Mouse (Mus musculus) olfactory bulb, adult 2 months (tissue): ENCODE data around the gene Poc1a. TPM values are rescaled to one million over a fixed set of nuclear protein-coding genes. Genes with fewer than 3 reads are reported as not detected.

Experiments used
- H3K27ac ChIP-seq: fragments of 200-500 bp; 2 replicates; pipeline ENCODE4 v1.5.1; 2012; ENCODE audit warnings: low read depth, low read length; ENCODE audit not compliant: insufficient read depth
- H3K4me1 ChIP-seq: fragments of 200-500 bp; 2 replicates; pipeline ENCODE4 v1.6.1; 2012; ENCODE audit warnings: low read length; ENCODE audit not compliant: control insufficient read depth, insufficient read depth
- H3K4me3 ChIP-seq: fragments of 200-500 bp; 2 replicates; pipeline ENCODE4 v1.5.1; 2012; ENCODE audit warnings: mild to moderate bottlenecking, low read depth, low read length, moderate library complexity; ENCODE audit not compliant: insufficient read depth
- CTCF ChIP-seq: fragments of 200-500 bp; IDR thresholded peaks from 2 replicates; pipeline ENCODE4 v1.5.1; 2012; ENCODE audit warnings: low read depth, mild to moderate bottlenecking, low read length, moderate library complexity; ENCODE audit not compliant: insufficient read depth
- POLR2A ChIP-seq: fragments of 200-500 bp; IDR thresholded peaks from 2 replicates; pipeline ENCODE4 v1.6.1; 2012; ENCODE audit warnings: mild to moderate bottlenecking, low read depth, low read length, moderate library complexity; ENCODE audit not compliant: insufficient read depth
- WGBS: fragments of 180-500 bp; shearing (Covaris S2); methylation state at CpG from one replicate; pipeline ENCODE4 v1.1.7; 2018; 5-methylcytosine and 5-hydroxymethylcytosine counted together
- polyA plus RNA-seq: library from polyadenylated mRNA; stranded (reverse); fragments of >200 nt; gene quantifications from 2 replicates; pipeline ENCODE4 v1.2.4, GENCODE M21; 2012; ENCODE audit warnings: low replicate concordance; ENCODE audit not compliant: missing spikeins, insufficient read depth, insufficient read length

The Poc1a gene
- polyA plus RNA-seq, 1 experiment, result not detected

DNA sequence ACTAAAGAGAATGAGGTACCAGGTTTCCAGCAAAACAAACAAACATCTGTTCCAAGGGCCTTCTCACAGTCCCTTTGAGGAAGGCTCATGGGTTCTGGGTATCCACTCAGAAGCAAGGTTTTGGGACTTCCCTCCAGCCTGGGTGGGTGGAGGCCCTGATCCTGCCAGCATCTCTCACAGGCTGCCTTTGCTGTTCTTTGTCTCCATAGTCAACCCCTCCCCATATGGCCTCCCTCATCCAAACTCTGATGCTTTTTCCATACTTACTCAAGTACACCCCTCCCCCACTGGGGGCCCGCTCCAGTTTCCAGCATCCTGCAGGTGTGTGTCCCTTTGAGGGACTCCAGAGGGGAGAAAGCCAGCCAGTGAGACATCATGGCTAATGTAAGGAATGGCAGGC is 85.3 kb downstream of the Poc1a start:
- Histone ChIP-seq H3K4me1 (peaks cover 9% of the 10 kb centered on the region), H3K27ac (no peak overlapping the region), H3K4me3 (no peak overlapping the region)
- TF ChIP-seq POLR2A, result no peak
- no peak for TF ChIP-seq CTCF
- WGBS, result 56% methylated on average over 1 of the region's 1 CpGs

DNA sequence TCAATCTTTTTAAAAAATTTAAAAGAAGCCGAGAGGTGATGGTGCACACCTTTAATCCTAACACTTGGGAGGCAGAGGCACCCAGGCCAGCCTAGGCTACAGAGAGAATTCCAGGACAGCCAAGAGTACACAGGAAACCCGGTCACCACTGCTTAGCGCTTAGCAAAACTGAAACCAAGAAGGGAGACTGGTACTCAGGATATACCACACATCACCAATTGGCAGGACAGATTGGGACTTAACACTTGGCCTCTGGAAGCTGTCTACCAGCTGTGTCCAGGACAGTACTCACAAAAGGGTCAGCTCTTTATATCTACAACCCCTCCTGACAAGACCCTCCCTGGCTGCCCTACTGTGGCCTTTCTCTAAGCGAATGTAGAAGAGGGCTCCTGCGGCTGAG is 86.1 kb downstream of the Poc1a start:
- Histone ChIP-seq H3K4me3 (peak overlapping the region; percentile 50), H3K4me1 (peaks cover 17% of the 10 kb centered on the region), H3K27ac (no peak overlapping the region)
- TF ChIP-seq POLR2A (no peak), CTCF (no peak)
- 23% methylated on average over 5 of the region's 5 CpGs for WGBS

DNA sequence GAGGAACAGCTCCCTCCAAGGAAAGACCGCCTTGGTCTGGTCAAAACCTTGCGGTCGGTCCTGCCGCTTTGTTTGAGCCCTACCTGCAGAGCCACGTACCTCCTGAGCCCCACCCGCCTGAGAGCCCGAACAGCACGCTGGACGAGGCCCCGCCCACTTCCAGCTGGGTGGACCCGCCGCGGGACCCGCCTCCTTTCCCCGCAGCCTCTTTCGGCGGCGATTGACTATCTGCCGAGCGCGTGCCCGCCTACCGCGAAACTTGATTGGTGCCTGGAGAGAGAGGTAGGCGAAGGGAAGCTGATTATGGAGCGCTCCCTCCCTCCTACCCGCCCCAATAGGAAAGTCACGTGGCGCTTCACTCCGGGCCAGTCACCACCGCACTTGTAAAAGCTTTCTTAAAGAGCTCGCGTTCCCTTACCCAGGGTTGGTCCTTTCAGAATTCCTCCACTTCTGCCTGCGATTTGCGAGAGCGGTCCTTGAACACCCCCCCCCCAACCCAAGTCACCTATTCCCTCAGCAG is 86.8 kb downstream of the Poc1a start:
- under 1% methylated on average over 36 of the region's 36 CpGs for WGBS

DNA sequence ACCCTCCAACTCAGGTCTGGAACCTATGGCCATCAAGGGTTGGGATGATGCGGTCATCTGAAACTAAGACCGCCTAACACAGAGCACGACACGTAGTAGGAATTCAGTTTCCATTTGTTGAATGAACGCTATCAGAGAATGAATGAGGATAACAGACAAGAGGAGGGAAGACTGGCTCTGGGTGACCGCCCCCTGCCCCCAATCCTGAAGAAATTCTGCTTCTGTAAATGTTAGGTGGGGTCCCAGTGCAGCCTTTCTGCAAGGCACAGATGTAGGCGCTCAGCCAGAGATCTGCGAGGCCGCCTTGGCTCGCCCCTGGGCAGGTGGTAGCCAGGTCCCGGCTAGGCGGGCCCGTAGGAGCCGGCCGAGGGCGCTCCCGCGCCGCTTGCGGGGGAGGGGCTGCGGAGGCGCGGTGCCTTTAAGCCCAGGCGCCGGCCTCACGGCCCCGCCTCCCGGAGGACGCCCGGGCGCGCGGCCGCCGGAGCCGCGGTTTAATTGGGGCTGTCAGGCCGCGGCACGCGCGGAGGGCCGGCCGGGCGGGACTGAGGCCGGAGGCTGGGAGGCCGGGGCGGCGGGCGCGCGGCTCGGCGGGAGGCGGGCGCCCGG is 87.4 kb downstream of the Poc1a start, which contains the start of gene Dusp7:
Gene Dusp7, plus strand, starts transcription at position 521 of the 606 bp plus-strand sequence.
- Histone ChIP-seq H3K4me1 (peaks cover 29% of the 10 kb centered on the region), H3K4me3 (peak within 1 kb of the TSS; percentile 94), H3K27ac (peak within 1 kb of the TSS; percentile 97)
- WGBS, result under 1% methylated on average over 57 of the region's 57 CpGs
- TF ChIP-seq CTCF (no peak), POLR2A (peak; percentile 55; the same call in 1 of the 2 replicates)

More for the DNA sequence above, 86.8 kb downstream of the Poc1a start:
- TF ChIP-seq POLR2A, result no peak; the same call in 1 of the 2 replicates
- no peak for TF ChIP-seq CTCF
- H3K4me3 ChIP-seq, result peak overlapping the region; percentile 94
- peaks cover 24% of the 10 kb centered on the region for H3K4me1 ChIP-seq
- peak overlapping the region; percentile 97 for H3K27ac ChIP-seq

DNA sequence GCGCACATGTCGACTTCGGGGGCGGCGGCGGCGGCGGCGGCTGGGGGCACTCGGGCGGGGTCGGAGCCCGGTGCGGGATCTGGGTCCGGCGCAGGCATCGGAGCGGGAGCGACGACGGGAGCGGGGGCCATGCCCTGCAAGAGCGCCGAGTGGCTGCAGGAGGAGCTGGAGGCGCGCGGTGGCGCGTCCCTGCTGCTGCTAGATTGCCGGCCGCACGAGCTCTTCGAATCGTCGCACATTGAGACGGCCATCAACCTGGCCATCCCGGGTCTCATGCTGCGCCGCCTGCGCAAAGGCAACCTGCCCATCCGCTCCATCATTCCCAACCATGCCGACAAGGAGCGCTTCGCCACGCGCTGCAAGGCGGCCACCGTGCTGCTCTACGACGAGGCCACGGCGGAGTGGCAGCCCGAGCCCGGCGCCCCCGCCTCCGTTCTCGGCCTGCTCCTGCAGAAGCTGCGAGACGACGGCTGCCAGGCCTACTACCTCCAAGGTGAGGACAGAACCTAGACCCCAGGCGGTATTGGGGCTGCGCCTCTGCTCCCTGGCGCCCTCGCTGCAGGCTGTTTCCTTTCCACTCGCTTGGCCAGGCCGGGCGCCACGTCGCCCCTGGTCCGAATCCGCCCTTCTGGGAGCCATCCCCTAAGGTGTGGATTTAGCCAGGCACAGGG is 88.1 kb downstream of the Poc1a start:
- under 1% methylated on average over 72 of the region's 72 CpGs for WGBS
- peaks cover 36% of the 10 kb centered on the region for H3K4me1 ChIP-seq
- H3K4me3 ChIP-seq, result peak overlapping the region; percentile 94
- TF ChIP-seq POLR2A (no peak), CTCF (no peak)
- peak overlapping the region; percentile 94 for H3K27ac ChIP-seq

DNA sequence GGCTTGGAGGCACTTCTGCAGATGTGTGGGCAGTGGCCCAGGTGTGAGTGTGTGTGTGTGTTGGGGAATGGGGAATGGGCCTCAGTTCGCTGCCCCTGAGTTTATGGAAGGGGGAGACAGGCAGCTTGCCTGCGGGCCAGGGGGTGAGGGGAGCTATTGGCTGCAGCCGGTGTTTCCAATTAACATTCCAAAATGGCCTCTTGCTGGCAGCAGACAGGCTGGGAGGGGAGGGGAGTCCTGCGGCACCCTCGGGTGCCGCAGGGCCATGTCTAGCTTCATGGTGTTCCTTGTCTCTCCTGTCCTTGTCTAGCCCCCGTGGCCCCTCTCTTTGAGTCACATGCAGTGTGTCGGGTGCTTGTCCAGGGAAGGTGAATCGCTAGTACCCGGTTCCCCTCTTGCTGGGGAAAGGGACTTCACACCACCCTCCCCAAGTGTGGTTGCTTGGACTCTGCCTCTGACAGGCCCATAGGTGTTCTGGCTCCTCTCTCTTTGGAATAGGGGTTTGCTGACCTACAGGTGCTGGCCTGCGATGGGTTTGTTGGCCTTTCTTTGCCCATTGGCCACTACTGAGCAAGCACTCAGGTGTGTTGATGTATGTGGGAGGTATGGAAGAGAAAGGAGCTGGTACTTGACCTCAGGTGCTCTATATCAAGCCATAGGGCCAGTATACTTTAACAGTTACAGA is 89.1 kb downstream of the Poc1a start:
- Histone ChIP-seq H3K4me1 (peaks cover 41% of the 10 kb centered on the region), H3K4me3 (peak overlapping the region; percentile 94), H3K27ac (peak overlapping the region; percentile 94)
- WGBS, result 7% methylated on average over 11 of the region's 11 CpGs
- no peak for TF ChIP-seq POLR2A
- no peak for TF ChIP-seq CTCF

DNA sequence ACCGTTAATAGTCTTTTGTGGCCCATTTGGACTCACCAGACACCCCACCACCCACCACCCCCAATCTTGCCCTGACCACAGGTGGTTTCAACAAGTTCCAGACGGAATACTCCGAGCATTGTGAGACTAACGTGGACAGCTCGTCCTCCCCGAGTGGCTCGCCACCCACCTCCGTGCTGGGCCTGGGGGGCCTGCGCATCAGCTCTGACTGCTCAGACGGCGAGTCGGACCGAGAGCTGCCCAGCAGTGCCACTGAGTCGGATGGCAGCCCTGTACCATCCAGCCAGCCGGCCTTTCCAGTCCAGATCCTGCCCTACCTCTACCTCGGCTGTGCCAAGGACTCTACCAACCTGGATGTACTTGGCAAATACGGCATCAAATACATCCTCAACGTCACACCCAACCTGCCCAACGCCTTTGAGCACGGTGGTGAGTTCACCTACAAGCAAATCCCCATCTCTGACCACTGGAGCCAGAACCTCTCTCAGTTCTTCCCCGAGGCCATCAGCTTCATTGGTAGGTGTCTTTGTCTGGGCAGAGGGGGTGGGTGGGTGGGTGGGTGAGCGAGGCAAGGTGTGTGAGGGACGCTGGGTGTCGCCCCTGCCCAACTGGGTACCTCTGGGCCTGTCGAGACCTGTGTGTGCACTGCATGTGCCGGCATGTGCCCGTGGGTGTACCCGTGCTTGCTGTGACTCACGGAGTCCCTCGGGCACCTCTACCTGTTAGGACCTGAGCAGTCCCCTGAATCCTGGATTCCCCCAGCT is 89.9 kb downstream of the Poc1a start:
- Histone ChIP-seq H3K4me3 (peak overlapping the region; percentile 94), H3K27ac (peak overlapping the region; percentile 52), H3K4me1 (peaks cover 44% of the 10 kb centered on the region)
- 58% methylated on average over 30 of the region's 30 CpGs for WGBS
- TF ChIP-seq CTCF (0 out of 2 replicates have a peak, but pooled peaks have one; percentile 12), POLR2A (no peak)

DNA sequence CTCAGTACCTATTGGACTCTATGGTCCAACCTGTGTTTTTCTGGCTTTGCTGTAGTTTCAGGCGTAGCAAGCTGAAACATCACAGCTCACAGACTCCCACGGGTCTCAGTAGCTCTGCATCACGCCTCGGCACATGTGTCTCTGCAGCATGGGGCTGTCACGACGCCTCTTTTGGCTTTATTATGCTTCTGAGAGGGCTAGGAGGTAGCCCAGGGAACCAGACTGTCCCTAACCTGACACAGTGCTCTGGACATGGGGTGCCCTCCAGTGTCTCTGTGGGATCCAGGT is 90.5 kb downstream of the Poc1a start:
- 40% methylated on average over 6 of the region's 6 CpGs for WGBS
- TF ChIP-seq POLR2A (no peak), CTCF (no peak)
- H3K4me1 ChIP-seq, result peaks cover 44% of the 10 kb centered on the region
- peak overlapping the region; percentile 94 for H3K4me3 ChIP-seq
- peak overlapping the region; percentile 52 for H3K27ac ChIP-seq
